Mouse (Mus musculus) erythroid progenitor cell, adult 5-6 weeks (primary cell): ENCODE data around the gene Fam214a. TPM values are rescaled to one million over a fixed set of nuclear protein-coding genes. Genes with fewer than 3 reads are reported as not detected.

ENCODE experiments used
- ATAC-seq: replicated peaks from 2 replicates; pipeline ENCODE4 v1.8.0; 2016; ENCODE audit warnings: moderate number of reproducible peaks, mild to moderate bottlenecking, moderate TSS enrichment, inconsistent platforms; ENCODE audit not compliant: poor library complexity, low FRiP score, severe bottlenecking
- total RNA-seq, 2 experiments: library from RNA; stranded (forward) in 1 of 2; stranded (reverse) in 1 of 2; fragments of 150-400 nt in 1 of 2; fragments of 186-747, 209-891 nt in 1 of 2; gene quantifications; 2 replicates each; pipeline versions ENCODE4 v1.2.3 to v1.2.4; 2015 to 2017; ENCODE audit warnings: low replicate concordance in 2 of 2

Fam214a gene
- total RNA-seq, 2 experiments from 2014 or later, result 2.3 to 4.6 TPM

GRCm38 (mm10) chr9:74946713-74947402 lies 5.8 kb upstream of the Fam214a start:
- no peak for ATAC-seq

DNA sequence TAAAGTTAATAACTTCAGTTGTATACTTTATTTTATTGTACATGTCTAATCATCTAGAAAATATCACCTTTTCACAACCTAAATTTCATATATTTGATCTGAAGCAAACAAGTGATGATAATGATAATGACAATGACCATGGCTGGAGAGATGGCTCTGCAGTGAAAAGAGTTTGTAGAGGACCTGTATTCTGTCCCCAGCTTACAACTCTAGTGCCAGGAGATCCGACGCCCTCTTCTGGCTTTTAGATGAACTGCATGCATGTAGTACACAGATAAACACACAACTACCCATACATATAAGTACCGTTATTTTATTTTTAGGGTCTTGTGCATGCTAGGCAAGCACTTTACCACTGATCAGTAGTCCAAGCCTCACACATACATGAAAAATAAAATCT lies 1.2 kb upstream of the Fam214a start:
- no peak for ATAC-seq

DNA sequence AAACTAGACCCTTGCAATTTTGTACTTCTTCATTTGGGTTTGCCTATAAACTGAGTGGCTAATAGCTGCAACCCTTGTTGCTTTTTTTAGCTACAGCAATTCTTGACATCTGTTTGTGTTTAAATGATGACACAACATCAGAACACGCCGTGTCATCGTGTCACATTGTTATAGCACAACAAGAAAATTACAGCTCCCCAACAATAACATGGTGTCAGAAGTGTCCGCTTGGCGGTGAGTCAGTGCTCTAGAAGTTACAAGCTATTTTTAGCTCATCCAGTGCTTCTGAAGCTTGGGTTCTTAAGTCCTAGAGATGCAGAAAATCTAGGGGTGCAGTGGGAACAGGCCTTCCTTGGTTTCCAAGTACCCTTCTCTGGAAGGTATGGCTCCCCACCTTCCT lies 578 bp upstream of the Fam214a start:
- no peak for ATAC-seq

GRCm38 (mm10) chr9:74953265-74953958 lies 728 bp downstream of the Fam214a start:
- no peak for ATAC-seq

DNA sequence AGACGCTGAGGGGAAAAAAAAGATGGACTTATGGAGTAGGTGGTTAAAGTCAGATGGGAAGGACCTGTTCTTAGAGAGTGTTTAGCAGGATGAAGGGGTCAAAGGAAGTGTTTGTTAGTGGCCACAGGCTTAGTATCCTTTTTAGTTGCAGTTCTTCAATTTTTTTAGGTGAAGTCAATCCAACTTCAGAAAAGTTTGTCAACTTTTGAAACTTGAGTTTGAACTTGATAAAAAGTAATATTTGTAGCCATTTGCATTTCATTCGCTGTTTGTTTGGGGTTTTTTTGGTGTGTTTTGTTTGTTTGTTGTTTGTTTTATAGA lies 1.2 kb downstream of the Fam214a start:
- ATAC-seq, result no peak

DNA sequence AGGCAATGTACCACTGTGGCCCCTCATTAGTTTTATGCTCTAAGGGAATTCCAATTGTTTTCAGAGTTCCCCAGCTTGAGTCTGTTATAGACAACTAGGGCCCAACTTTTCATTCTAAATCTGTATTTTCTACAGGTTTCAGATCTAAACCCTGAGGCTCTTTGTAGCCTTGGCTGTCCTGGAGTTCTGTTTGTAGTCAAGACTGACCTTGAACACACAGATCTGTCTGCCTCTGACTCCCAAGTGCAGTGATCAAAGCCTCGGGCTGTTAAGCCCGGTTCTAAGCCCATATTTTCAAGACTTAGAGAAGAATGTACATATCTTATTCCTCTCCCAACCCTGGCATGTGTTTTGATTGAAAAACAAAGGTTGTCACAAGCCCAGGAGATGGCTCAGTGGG lies 1.7 kb downstream of the Fam214a start:
- ATAC-seq, result no peak

- no peak for ATAC-seq
Measured at GRCm38 (mm10) chr9:74960630-74961029, 7.9 kb downstream of the Fam214a start.

- ATAC-seq, result no peak
Measured at GRCm38 (mm10) chr9:74961073-74961575, 8.4 kb downstream of the Fam214a start.

DNA sequence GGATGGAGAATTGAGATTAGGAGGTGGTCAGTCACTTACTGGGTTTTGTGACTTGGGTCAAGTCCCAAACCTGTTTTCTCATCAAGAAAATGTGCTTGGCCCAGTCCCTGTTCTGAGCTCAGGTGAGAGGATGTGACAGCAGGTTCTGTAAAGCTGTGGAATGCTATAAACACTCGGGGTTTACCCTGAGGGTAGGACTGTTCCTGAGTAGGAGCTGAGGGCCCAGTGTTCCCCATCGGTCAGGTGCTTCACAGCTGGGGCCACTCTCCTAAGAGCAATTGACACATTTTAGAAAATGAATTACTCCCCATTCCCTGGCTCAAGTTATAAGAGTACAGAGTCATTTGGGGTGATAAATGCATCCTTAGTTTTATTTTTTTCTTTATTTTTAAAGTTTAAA lies 11.3 kb downstream of the Fam214a start:
- no peak for ATAC-seq

DNA sequence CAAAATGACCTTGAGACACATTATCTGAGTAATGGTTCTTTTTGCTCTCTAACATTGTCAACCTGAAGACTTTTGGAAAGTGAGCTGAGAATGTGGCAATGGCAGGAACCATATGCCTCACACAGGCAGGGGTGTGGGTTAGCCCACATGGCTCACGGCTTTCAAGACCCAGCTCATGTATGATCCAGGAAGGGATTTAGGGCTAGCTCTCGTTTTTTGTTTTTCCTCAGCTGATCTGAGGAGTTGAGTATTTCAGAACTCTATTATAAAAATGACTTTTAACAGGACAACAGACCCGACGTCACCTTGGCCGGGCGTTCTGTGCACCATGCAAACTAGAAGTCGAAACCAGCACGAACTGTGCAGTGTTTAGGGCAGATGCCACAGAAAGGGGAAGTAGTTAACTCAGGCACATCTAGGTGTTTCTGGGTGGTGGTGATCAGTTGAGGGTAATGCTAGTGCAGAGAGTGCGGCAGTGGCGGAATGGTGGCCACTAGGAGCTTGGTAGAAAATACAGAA lies 12.2 kb downstream of the Fam214a start:
- ATAC-seq, result no peak

DNA sequence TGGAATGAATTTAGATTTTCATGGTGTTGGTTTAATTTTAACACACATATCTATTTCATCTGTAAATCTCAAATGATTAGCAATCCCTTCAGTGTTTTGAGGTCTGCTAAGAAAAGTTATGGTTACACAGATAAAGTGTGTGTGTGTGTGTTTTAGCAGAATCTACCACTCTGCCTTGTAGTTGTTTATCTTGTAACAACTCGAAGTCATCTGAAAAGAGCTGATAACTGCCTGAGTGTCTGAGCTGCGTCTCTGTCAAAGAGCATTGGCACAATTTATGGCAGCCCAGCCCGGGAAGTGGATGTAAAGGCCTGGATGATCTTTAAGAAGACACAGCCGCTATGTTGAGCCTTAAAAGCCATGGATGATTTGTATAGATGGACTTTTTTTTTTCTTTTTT lies 13.5 kb downstream of the Fam214a start:
- no peak for ATAC-seq

GRCm38 (mm10) chr9:74968647-74969428 lies 16.2 kb downstream of the Fam214a start:
- ATAC-seq, result no peak

DNA sequence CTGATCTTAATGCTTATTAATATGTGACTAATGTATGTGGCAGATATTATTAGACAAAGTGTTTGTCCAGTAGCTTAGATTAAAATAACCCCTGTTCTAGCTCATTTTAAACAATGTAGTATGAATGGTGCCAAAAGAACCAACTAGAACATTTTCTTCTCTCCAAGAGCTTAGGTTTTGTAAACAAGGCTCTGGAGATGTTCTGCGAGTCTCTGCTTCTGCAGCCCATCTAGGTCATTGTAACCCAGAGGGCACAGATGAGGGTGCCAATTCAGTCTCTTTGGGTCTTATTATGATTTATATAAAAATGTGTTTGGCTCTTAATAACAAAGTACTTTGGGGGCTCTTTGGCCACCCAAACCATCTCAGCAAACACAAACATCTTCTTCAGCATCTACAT lies 17.9 kb downstream of the Fam214a start:
- ATAC-seq, result no peak

DNA sequence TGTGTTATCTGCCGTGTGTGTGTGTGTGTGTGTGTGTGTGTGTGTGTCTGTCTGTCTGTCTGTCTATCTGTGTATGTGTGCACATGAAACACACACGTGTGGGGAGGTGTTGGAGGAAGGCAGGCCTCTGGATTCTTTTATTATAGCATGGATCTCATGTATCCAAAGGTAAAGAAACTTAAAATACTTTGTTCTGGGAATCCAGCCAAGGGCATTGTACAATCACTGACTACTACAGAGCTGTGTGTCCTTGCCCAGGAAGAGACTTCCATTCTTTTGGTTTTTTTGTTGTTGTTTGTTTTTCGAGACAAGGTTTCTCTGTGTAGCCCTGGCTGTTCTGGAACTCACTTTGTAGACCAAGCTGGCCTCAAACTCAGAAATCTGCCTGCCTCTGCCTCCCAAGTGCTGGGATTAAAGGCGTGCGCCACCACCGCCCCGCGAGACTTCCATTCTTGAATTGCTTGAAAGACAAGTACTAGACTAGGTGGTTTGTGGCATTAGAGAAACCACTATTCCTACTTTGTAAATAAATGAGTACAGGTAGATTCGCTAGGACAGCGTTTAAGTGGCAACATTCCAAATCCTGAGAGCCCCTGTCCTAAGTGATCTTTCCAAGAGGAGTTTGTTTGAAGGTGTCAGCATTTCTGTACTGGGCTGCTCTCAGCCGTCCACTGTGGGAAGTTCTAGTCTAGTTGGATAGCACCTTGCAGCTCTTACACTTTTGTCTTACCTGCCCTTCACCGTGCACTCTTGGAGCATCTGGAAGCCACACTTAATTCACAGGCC lies 18.7 kb downstream of the Fam214a start:
- no peak for ATAC-seq

DNA sequence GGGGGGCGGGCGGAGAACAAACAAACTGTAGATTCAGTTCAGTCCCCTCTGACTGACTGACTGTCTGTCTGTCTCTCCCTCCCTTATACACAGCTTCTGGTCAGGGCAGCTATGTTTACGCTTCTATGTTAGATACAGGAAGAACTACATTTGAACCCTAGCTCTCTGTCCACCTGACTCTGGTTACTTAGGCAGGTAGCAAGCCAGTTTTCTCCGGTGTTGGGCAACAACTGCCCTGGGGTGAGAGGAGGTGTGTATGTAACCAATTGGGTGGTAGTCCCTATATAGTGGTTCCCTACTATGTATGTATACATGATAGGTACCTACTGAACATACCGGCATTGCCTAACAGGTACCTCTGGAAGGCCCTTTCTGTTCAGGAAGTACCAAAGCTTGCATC lies 20.1 kb downstream of the Fam214a start:
- no peak for ATAC-seq

DNA sequence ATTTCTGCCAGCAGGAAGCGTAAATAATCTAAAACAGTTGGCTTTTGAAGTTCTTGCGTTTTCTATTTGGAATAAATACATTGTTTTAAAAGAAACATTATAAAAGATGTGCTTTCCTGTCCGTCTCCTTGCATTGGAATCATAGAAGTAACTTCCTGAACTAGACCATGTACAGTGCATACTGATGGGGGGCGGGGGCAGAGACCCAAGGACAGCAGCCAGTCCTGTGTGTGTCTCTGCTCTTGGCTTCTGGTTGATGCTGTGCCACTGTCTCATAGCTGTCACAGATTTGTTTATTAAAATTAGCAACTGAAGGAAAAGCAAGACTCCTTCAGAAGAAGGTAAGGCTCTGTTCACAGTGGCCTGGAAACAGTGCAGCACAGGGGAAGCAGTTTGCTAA lies 20.5 kb downstream of the Fam214a start:
- no peak for ATAC-seq

- no peak for ATAC-seq
Measured at GRCm38 (mm10) chr9:74974758-74975157, 22.1 kb downstream of the Fam214a start.

GRCm38 (mm10) chr9:74975416-74975815 lies 22.7 kb downstream of the Fam214a start:
- no peak for ATAC-seq

DNA sequence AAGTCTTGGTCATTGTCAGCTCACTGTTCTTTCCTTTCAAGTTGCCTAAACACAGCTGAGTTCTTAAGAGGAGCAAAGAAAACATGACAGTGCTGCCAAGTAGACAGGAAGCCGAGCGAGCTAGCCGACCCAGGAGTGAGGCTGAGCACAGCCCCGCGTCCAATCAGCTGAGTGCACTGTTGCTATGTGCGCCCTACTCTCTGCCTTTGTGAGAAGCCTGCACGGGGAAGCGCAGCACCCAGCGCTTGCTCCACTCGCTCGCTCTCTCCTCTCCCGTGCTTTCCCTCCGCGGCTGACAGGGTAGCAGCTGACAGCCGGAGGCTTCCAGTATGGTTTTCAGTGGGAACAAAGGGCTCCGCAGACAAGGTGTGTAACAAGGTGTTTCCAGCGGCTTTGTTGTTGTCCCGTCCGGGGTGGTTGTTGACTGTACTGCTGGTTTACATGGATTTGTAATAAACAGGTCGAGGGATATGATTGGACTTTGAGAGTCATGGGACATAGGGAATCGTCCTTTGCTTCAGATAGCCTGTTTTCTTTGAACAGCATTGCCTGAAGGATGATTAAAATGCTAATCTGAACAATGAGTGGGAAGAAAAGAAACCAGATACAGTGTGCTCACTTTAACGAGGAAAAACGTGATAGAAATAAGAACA lies 23.4 kb downstream of the Fam214a start:
- no peak for ATAC-seq
